19 mouse cellular contexts compared by ENCODE assay signal in genomic region chr10:73878729-73879067, GRCm38 (mm10).
A peak's percentile ranks its signal among the peaks of the same experiment; 100 is the strongest.
DNase-seq lines count a peak whose midpoint lies in the region; ATAC-seq lines count a peak whose summit lies in the region.
"Had no signal": no experiment of that assay in that cellular context is flagged by ENCODE, and none has a peak within 500 bp of the region (broad histone marks: within the 10 kb centered on the region; RNA-seq: fewer than 3 reads in every experiment).

No protein-coding gene starts in this region.

- no peak overlapping the region for H3K9ac ChIP-seq in forebrain, embryonic 12.5 days
- no peak overlapping the region for H3K9ac ChIP-seq in hindbrain, embryonic 16.5 days (ENCODE audit: low read depth, low read length)
- H3K9ac ChIP-seq: embryonic facial prominence, embryonic 12.5 days; hindbrain, embryonic 15.5 days; limb, embryonic 13.5 days; liver, embryonic 13.5 days; lung, embryonic 14.5 days had no signal

- H3K9me3 ChIP-seq in forebrain, embryonic 12.5 days = no peaks in the 10 kb centered on the region
- no peaks in the 10 kb centered on the region for H3K9me3 ChIP-seq in forebrain, embryonic 10.5 days
- no peaks in the 10 kb centered on the region for H3K9me3 ChIP-seq in hindbrain, embryonic 16.5 days (ENCODE audit: control insufficient read depth, low read length)
- H3K9me3 ChIP-seq: embryonic facial prominence, embryonic 12.5 days; heart, embryonic 10.5 days; hindbrain, embryonic 15.5 days; limb, embryonic 13.5 days; liver, embryonic 13.5 days had no signal

- DNase-seq in forebrain, embryonic 10.5 days (ENCODE audit: extremely low spot score, low spot score) = no peak
- peak; percentile 24 for DNase-seq in left cerebral cortex, postnatal 4 days
- no peak for DNase-seq in left cerebral cortex, postnatal 36 days (ENCODE audit: low spot score in 2 of 2)
- DNase-seq in embryo, embryonic 10.5 days (ENCODE audit: low spot score) = peak; percentile 10
- no peak for DNase-seq in thymus, postnatal 4 days
- DNase-seq: B cell, adult 2 months; cerebellum, adult 9-11 months; kidney, adult 18-20 months; liver, embryonic 13.5 days; lung, embryonic 14.5 days; lung, postnatal 36 days; right cerebral cortex, postnatal 25 days had no signal

- H3K4me1 ChIP-seq in forebrain, embryonic 12.5 days = no peaks in the 10 kb centered on the region
- no peaks in the 10 kb centered on the region for H3K4me1 ChIP-seq in forebrain, embryonic 10.5 days
- no peaks in the 10 kb centered on the region for H3K4me1 ChIP-seq in hindbrain, embryonic 16.5 days (ENCODE audit: control insufficient read depth, insufficient read depth, low read depth, low read length)
- H3K4me1 ChIP-seq: embryonic facial prominence, embryonic 12.5 days; heart, embryonic 10.5 days; hindbrain, embryonic 15.5 days; limb, embryonic 13.5 days; liver, embryonic 13.5 days had no signal

- H3K4me3 ChIP-seq in forebrain, embryonic 12.5 days (replicated peaks) = no peak overlapping the region
- no peak overlapping the region for H3K4me3 ChIP-seq in forebrain, embryonic 10.5 days
- no peak overlapping the region for H3K4me3 ChIP-seq in hindbrain, embryonic 16.5 days (ENCODE audit: low read length)
- H3K4me3 ChIP-seq: embryonic facial prominence, embryonic 12.5 days; erythroblast, embryonic 14.5 days; heart, embryonic 10.5 days; hindbrain, embryonic 15.5 days; limb, embryonic 13.5 days; liver, embryonic 13.5 days had no signal

- 72% methylated on average over 4 of the region's 4 CpGs for WGBS in forebrain, embryonic 12.5 days
- WGBS in forebrain, embryonic 10.5 days = 89% methylated on average over 4 of the region's 4 CpGs
- WGBS in hindbrain, embryonic 16.5 days = 47% methylated on average over 4 of the region's 4 CpGs

- H3K36me3 ChIP-seq in forebrain, embryonic 12.5 days (replicated peaks) = no peaks in the 10 kb centered on the region
- H3K36me3 ChIP-seq in forebrain, embryonic 10.5 days (replicated peaks) = no peaks in the 10 kb centered on the region
- no peaks in the 10 kb centered on the region for H3K36me3 ChIP-seq in hindbrain, embryonic 16.5 days (ENCODE audit: control insufficient read depth, insufficient read depth, low read length)
- H3K36me3 ChIP-seq: embryonic facial prominence, embryonic 12.5 days; heart, embryonic 10.5 days; hindbrain, embryonic 15.5 days; limb, embryonic 13.5 days; liver, embryonic 13.5 days had no signal

- 0 out of 2 replicates have a peak, but pooled peaks have one; percentile 33 for ATAC-seq in forebrain, embryonic 12.5 days (ENCODE audit: low FRiP score)
- ATAC-seq in hindbrain, embryonic 16.5 days = peak; percentile 58

- no peak overlapping the region for H3K27ac ChIP-seq in forebrain, embryonic 12.5 days
- no peak overlapping the region for H3K27ac ChIP-seq in forebrain, embryonic 10.5 days
- no peak overlapping the region for H3K27ac ChIP-seq in hindbrain, embryonic 16.5 days (ENCODE audit: low read depth, low read length)
- H3K27ac ChIP-seq: embryonic facial prominence, embryonic 12.5 days; heart, embryonic 10.5 days; hindbrain, embryonic 15.5 days; limb, embryonic 13.5 days; liver, embryonic 13.5 days had no signal

- intact Hi-C loops in left cerebral cortex, postnatal 4 days (cut with DNase I) = no loop called here
- intact Hi-C loops in left cerebral cortex, postnatal 36 days (cut with DNase I) = no loop called here

- H3K27me3 ChIP-seq in forebrain, embryonic 12.5 days = no peaks in the 10 kb centered on the region
- no peaks in the 10 kb centered on the region for H3K27me3 ChIP-seq in forebrain, embryonic 10.5 days (ENCODE audit: poor library complexity, severe bottlenecking)
- H3K27me3 ChIP-seq in hindbrain, embryonic 16.5 days (replicated peaks; ENCODE audit: control insufficient read depth, insufficient read depth, low read length) = no peaks in the 10 kb centered on the region
- H3K27me3 ChIP-seq: embryonic facial prominence, embryonic 12.5 days; hindbrain, embryonic 15.5 days; limb, embryonic 13.5 days; liver, embryonic 13.5 days had no signal

- no peak overlapping the region for H3K4me2 ChIP-seq in forebrain, embryonic 12.5 days
- no peak overlapping the region for H3K4me2 ChIP-seq in hindbrain, embryonic 16.5 days (ENCODE audit: low read length)
- H3K4me2 ChIP-seq: embryonic facial prominence, embryonic 12.5 days; hindbrain, embryonic 15.5 days; limb, embryonic 13.5 days; liver, embryonic 13.5 days; lung, embryonic 14.5 days had no signal

Comparison
In these comparisons a context has a peak if more than half of its experiments do, and no peak if none do; other contexts are left out.
1. DNase-seq: peak in left cerebral cortex, postnatal 4 days (single experiment) and embryo, embryonic 10.5 days (single experiment); none in forebrain, embryonic 10.5 days (single experiment), left cerebral cortex, postnatal 36 days (0 of 2) and thymus, postnatal 4 days (single experiment).